Comparison of ENCODE assay signal across 13 mouse cellular contexts in genomic region chr13:43788983-43789645, GRCm38 (mm10). TPM values are rescaled to one million over a fixed set of nuclear protein-coding genes. Genes with fewer than 3 reads are reported as not detected.
DNase-seq lines count a peak whose midpoint lies in the region; ATAC-seq lines count a peak whose summit lies in the region.
"Had no signal": no experiment of that assay in that cellular context is flagged by ENCODE, and none has a peak within 500 bp of the region (broad histone marks: within the 10 kb centered on the region; RNA-seq: fewer than 3 reads in every experiment).

No protein-coding gene starts in this region.

- no peaks in the 10 kb centered on the region for H3K9me3 ChIP-seq in kidney, embryonic 15.5 days (replicated peaks)
- H3K9me3 ChIP-seq: midbrain, embryonic 12.5 days had no signal

- H3K27ac ChIP-seq in kidney, embryonic 15.5 days: 0 out of 2 replicates have a peak overlapping the region, but pooled peaks have one; percentile 11
- H3K27ac ChIP-seq: midbrain, embryonic 12.5 days had no signal

- H3K27me3 ChIP-seq in kidney, embryonic 15.5 days: 0 out of 2 replicates have a peak, but pooled peaks cover 4% of the 10 kb centered on the region

- 63% methylated on average over 10 of the region's 10 CpGs for WGBS in kidney, embryonic 15.5 days

- no peak overlapping the region for H3K4me3 ChIP-seq in kidney, embryonic 15.5 days (replicated peaks)
- H3K4me3 ChIP-seq: midbrain, embryonic 12.5 days had no signal

- no peak overlapping the region for H3K9ac ChIP-seq in kidney, embryonic 15.5 days
- H3K9ac ChIP-seq: midbrain, embryonic 12.5 days had no signal

- no peak for ATAC-seq in kidney, embryonic 15.5 days (replicated peaks; ENCODE audit: low FRiP score)

- peaks cover 46% of the 10 kb centered on the region for H3K4me1 ChIP-seq in kidney, embryonic 15.5 days

- DNase-seq in kidney, postnatal 14 days: no peak
- DNase-seq in ES-CJ7 (ENCODE audit: low read depth, low spot score): peak; percentile 61
- DNase-seq in lung, postnatal 25 days (ENCODE audit: low spot score): peak; percentile 75
- peak; percentile 88 to 89 for DNase-seq in spleen, postnatal 36 days (ENCODE audit: low spot score in 2 of 2)
- DNase-seq in cerebellum, postnatal 25 days: no peak
- DNase-seq in adrenal gland, postnatal 4 days (ENCODE audit: low spot score in 2 of 2): no peak
- DNase-seq in right cerebral cortex, postnatal 4 days: no peak
- DNase-seq: adrenal gland, postnatal 25 days; gastrocnemius, postnatal 25 days; heart, postnatal 14 days; kidney, postnatal 36 days had no signal

- H3K4me2 ChIP-seq in kidney, embryonic 15.5 days: no peak overlapping the region
- H3K4me2 ChIP-seq: midbrain, embryonic 12.5 days had no signal

- no peaks in the 10 kb centered on the region for H3K36me3 ChIP-seq in kidney, embryonic 15.5 days
- H3K36me3 ChIP-seq: midbrain, embryonic 12.5 days had no signal

RNA-seq across cellular contexts. Expression of gene Cd83, which starts 4.5 kb away (rescaled TPM):
- 29.4 and 32.4 TPM in 2 replicates for polyA plus RNA-seq in kidney, embryonic 15.5 days (2015; fragmentation: Nextera tagmentation; extraction: Ambion mirVana)
- total RNA-seq in adrenal gland, postnatal 4 days (2021): 1 to 10 TPM; 8.2 to 8.4 TPM

Comparison
In these comparisons a context has a peak if more than half of its experiments do, and no peak if none do; other contexts are left out.
1. DNase-seq: peak in ES-CJ7 (single experiment), lung, postnatal 25 days (single experiment) and spleen, postnatal 36 days (2 of 2); none in kidney, postnatal 14 days (single experiment), cerebellum, postnatal 25 days (0 of 2), adrenal gland, postnatal 4 days (0 of 2) and right cerebral cortex, postnatal 4 days (single experiment).